Mouse (Mus musculus) embryonic facial prominence, embryonic 12.5 days (tissue): ENCODE results near the gene Gm21852. TPM values are rescaled to one million over a fixed set of nuclear protein-coding genes. Genes with fewer than 3 reads are reported as not detected.
"Not testable (repeated sequence)": the region's sequence is repeated elsewhere in the genome, so short reads cannot be mapped to it uniquely, and the experiment has no call there.

ENCODE experiments used
- ATAC-seq: fragments of 200-750 bp; cut with Nextera tagmentation; 2 replicates; pipeline ENCODE4 v1.8.0; 2017; ENCODE audit not compliant: insufficient number of reproducible peaks, insufficient read depth, low FRiP score, low TSS enrichment
- H3K27ac ChIP-seq: fragments of 300-500 bp; sonication (generic); 2 replicates; pipeline ENCODE4 v1.5.1; 2016; ENCODE audit warnings: mild to moderate bottlenecking
- H3K27me3 ChIP-seq: fragments of 300-500 bp; sonication (generic); 2 replicates; pipeline ENCODE4 v1.6.1; 2016; ENCODE audit warnings: mild to moderate bottlenecking, moderate library complexity
- H3K36me3 ChIP-seq: fragments of 300-500 bp; sonication (generic); 2 replicates; pipeline ENCODE4 v1.6.1; 2016; ENCODE audit warnings: mild to moderate bottlenecking
- H3K4me1 ChIP-seq: fragments of 300-500 bp; sonication (generic); 2 replicates; pipeline ENCODE4 v1.6.1; 2016
- H3K4me2 ChIP-seq: fragments of 300-500 bp; sonication (generic); replicated peaks from 2 replicates; pipeline ENCODE4 v1.6.1; 2016; ENCODE audit warnings: mild to moderate bottlenecking, moderate library complexity
- H3K4me3 ChIP-seq: fragments of 300-500 bp; sonication (generic); 2 replicates; pipeline ENCODE4 v1.5.1; 2016; ENCODE audit warnings: mild to moderate bottlenecking
- H3K9ac ChIP-seq: fragments of 300-500 bp; sonication (generic); 2 replicates; pipeline ENCODE4 v1.6.1; 2016; ENCODE audit warnings: mild to moderate bottlenecking, moderate library complexity
- H3K9me3 ChIP-seq: fragments of 300-500 bp; sonication (generic); 2 replicates; pipeline ENCODE4 v1.6.1; 2016; ENCODE audit warnings: mild to moderate bottlenecking, moderate library complexity
- WGBS: fragments of 180-500 bp; shearing (Covaris S2); methylation state at CpG from one replicate; pipeline ENCODE4 v1.1.7; 2016; 5-methylcytosine and 5-hydroxymethylcytosine counted together
- microRNA-seq: library from miRNA; unstranded; fragments of <30 nt; microRNA quantifications from one replicate; pipeline ENCODE4, GENCODE M21; 2017
- polyA plus RNA-seq: library from polyadenylated mRNA; unstranded; fragments of >200 nt; fragmentation: Nextera tagmentation; extraction: Ambion mirVana; gene quantifications from 2 replicates; pipeline ENCODE4 v1.2.1, GENCODE M21; 2016

The Gm21852 gene
- not detected in 2 replicates for polyA plus RNA-seq

DNA sequence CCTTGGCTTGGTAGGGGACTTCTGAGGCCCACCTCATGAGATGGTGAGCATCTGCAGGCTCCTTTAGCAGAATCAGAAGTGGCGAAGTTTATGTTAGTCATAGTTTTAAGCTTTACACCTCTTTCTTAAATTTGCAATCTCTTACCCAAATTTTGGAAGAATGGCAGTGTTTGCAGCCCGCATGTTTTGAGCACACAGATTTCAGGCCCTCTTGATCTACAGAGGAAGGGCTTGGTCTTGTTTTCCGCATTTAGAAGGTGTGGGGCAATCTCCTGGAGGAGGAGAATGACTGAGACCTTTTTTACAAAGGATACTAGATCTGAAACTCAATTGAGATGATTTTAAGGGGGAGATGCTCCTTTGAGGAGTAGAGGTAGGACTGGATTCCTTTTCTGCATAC is at the start of gene Gm21852:
Gm21852 (minus strand) TSS at position 101 of the 400 bp plus-strand sequence.
- not testable (repeated sequence) for H3K27ac ChIP-seq, H3K4me3 ChIP-seq, H3K9ac ChIP-seq, H3K4me1 ChIP-seq, H3K9me3 ChIP-seq, H3K36me3 ChIP-seq, H3K4me2 ChIP-seq, H3K27me3 ChIP-seq, ATAC-seq
- WGBS, result no CpG with 5 or more reads among the region's 3 CpGs

Small RNA genes within 50 kb of the gene (microRNA-seq; reads per million reads assigned to microRNA genes)
- not detected for gene Gm27466
- gene Gm28018, result not detected

Other genes starting within 250 kb of the Gm21852 start
- gene Gm21797, start 123.8 kb upstream of the Gm21852 start, polyA plus RNA-seq, result not detected in 2 replicates
- not detected in 2 replicates for gene Gm20795, start 152.9 kb upstream of the Gm21852 start, polyA plus RNA-seq